Mouse (Mus musculus) C2C12 (cell line): ENCODE results near the gene Nr1i3. TPM values are rescaled to one million over a fixed set of nuclear protein-coding genes. Genes with fewer than 3 reads are reported as not detected.
A peak's percentile ranks its signal among the peaks of the same experiment; 100 is the strongest.

Experiments
- H3K27me3 ChIP-seq: one replicate; pipeline ENCODE4 v1.6.1; 2011; ENCODE audit not compliant: control insufficient read depth, insufficient read depth, insufficient read length
- H3K36me3 ChIP-seq: one replicate; pipeline ENCODE4 v1.6.1; 2011; ENCODE audit not compliant: control insufficient read depth, insufficient read depth
- H3K4me3 ChIP-seq: one replicate; pipeline ENCODE4 v1.5.1; 2011; ENCODE audit warnings: mild to moderate bottlenecking, control low read depth; ENCODE audit not compliant: poor library complexity, insufficient read depth, severe bottlenecking
- H3K79me2 ChIP-seq: one replicate; pipeline ENCODE4 v1.6.1; 2011; ENCODE audit not compliant: control insufficient read depth, insufficient read depth
- H3K79me3 ChIP-seq: one replicate; pipeline ENCODE4 v1.6.1; 2011; ENCODE audit warnings: low read depth, control low read depth
- H3ac ChIP-seq: one replicate; pipeline ENCODE3; 2011; ENCODE audit warnings: low read depth; ENCODE audit not compliant: control insufficient read depth, insufficient read length
- CEBPB ChIP-seq: IDR thresholded peaks from one replicate; pipeline ENCODE4 v1.6.1; 2011; ENCODE audit warnings: low read depth, mild to moderate bottlenecking, control low read depth, moderate library complexity
- CTCF ChIP-seq: IDR thresholded peaks from one replicate; pipeline ENCODE4 v1.5.1; 2011; ENCODE audit not compliant: control insufficient read depth, insufficient read depth, insufficient read length
- FOSL1 ChIP-seq: IDR thresholded peaks from one replicate; pipeline ENCODE4 v1.8.0; 2011; ENCODE audit warnings: mild to moderate bottlenecking, low read length; ENCODE audit not compliant: poor library complexity, insufficient read depth, severe bottlenecking
- MAX ChIP-seq: IDR thresholded peaks from one replicate; pipeline ENCODE4 v1.6.1; 2011; ENCODE audit warnings: mild to moderate bottlenecking, control low read depth
- MYOD1 ChIP-seq: IDR thresholded peaks from one replicate; pipeline ENCODE4 v1.6.1; 2011; ENCODE audit warnings: low read depth; ENCODE audit not compliant: control insufficient read depth, insufficient read length
- MYOG ChIP-seq: IDR thresholded peaks from one replicate; pipeline ENCODE4 v1.6.1; 2011; ENCODE audit not compliant: control insufficient read depth, insufficient read length; ENCODE audit errors: extremely low read depth
- USF1 ChIP-seq: IDR thresholded peaks from one replicate; pipeline ENCODE4 v1.6.1; 2011; ENCODE audit warnings: low read depth, mild to moderate bottlenecking, control low read depth, moderate library complexity
- polyA plus RNA-seq: library from polyadenylated mRNA; unstranded; fragments of >200 nt; fragmentation: generic; extraction: Trizol; gene quantifications from one replicate; pipeline ENCODE4 v1.2.1, GENCODE M21; 2012; ENCODE audit warnings: missing spikeins

Nr1i3 gene
- polyA plus RNA-seq, 1 experiment, result 0.04 TPM

GRCm38 (mm10) chr1:171257781-171258180 is 44.0 kb downstream of the Nr1i3 start:
- peaks cover 9% of the 10 kb centered on the region for H3K36me3 ChIP-seq
- TF ChIP-seq USF1 (no peak), MYOD1 (no peak), CEBPB (no peak), MAX (no peak), FOSL1 (no peak), CTCF (no peak), MYOG (no peak)
- H3K27me3 ChIP-seq, result no peaks in the 10 kb centered on the region
- H3K79me2 ChIP-seq, result no peaks in the 10 kb centered on the region
- H3K4me3 ChIP-seq, result no peak overlapping the region
- no peaks in the 10 kb centered on the region for H3K79me3 ChIP-seq
- H3ac ChIP-seq, result no peak overlapping the region

DNA sequence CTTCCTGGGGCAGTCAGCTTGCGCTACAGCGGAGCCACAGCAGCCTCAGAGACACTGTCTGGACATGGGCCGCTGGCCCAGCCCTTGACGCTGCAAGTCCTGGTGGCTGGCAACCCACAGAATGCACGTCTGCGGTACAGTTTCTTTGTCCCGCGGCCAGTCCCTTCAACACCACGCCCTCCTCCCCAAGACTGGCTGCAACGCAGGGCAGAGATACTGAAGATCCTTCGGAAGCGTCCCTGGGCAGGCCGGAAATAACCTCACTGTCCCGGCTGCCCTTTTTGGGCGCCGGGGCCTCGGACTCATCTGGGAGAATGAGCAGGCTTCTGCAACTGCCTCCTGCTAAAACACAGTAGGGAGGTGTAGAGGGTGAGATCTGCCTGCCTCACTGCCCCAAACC is 45.2 kb downstream of the Nr1i3 start:
- no peaks in the 10 kb centered on the region for H3K79me3 ChIP-seq
- H3K4me3 ChIP-seq, result no peak overlapping the region
- H3K79me2 ChIP-seq, result no peaks in the 10 kb centered on the region
- peaks cover 7% of the 10 kb centered on the region for H3K36me3 ChIP-seq
- no peak overlapping the region for H3ac ChIP-seq
- TF ChIP-seq MAX (no peak), MYOG (no peak), FOSL1 (no peak), USF1 (no peak), MYOD1 (no peak), CEBPB (no peak), CTCF (no peak)
- H3K27me3 ChIP-seq, result no peaks in the 10 kb centered on the region

- Histone ChIP-seq H3K79me3 (no peaks in the 10 kb centered on the region), H3K79me2 (no peaks in the 10 kb centered on the region), H3K27me3 (no peaks in the 10 kb centered on the region), H3K36me3 (peaks cover 4% of the 10 kb centered on the region), H3K4me3 (no peak overlapping the region), H3ac (no peak overlapping the region)
- TF ChIP-seq MYOD1, result no peak
- TF ChIP-seq USF1, result no peak
- TF ChIP-seq CTCF, result no peak
- TF ChIP-seq CEBPB, result no peak
- no peak for TF ChIP-seq FOSL1
- no peak for TF ChIP-seq MYOG
- TF ChIP-seq MAX, result no peak
Measured at GRCm38 (mm10) chr1:171260316-171260715, 46.5 kb downstream of the Nr1i3 start.

GRCm38 (mm10) chr1:171262594-171263130 is 48.9 kb downstream of the Nr1i3 start:
- Histone ChIP-seq H3K4me3 (peak overlapping the region; percentile 11), H3ac (peak overlapping the region; percentile 51), H3K79me3 (no peaks in the 10 kb centered on the region), H3K79me2 (no peaks in the 10 kb centered on the region), H3K36me3 (peaks cover 4% of the 10 kb centered on the region), H3K27me3 (no peaks in the 10 kb centered on the region)
- TF ChIP-seq MYOG (no peak), USF1 (no peak), MAX (no peak), MYOD1 (no peak)

DNA sequence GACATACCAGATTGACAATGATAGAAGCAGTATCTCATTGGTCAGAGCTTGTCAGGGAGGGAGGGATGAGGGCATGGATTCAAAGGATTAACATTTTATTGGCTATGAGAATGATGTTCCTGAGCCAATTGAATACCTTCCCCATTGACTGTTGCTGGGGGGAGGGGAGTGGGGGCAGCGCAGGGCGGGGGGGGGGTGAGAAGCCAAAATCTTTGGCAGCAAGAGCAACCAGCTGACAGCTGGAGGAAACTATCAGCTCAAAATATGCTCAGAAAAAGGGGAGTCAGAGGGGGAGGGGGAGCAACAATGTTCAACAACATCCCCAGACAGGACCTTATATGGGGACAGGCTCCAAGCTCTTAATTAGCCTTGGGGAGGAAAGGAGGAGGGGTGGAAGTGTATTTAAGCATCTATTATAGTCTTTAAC is 49.4 kb downstream of the Nr1i3 start:
- H3K79me2 ChIP-seq, result no peaks in the 10 kb centered on the region
- H3K27me3 ChIP-seq, result no peaks in the 10 kb centered on the region
- H3K4me3 ChIP-seq, result no peak overlapping the region
- no peaks in the 10 kb centered on the region for H3K79me3 ChIP-seq
- no peak overlapping the region for H3ac ChIP-seq
- peaks cover 4% of the 10 kb centered on the region for H3K36me3 ChIP-seq
- TF ChIP-seq MAX (no peak), CEBPB (no peak), FOSL1 (no peak), CTCF (no peak)
